Mouse (Mus musculus) spleen, postnatal 36 days (tissue): ENCODE data around the gene Smim7.

Experiments used
- DNase-seq, 2 experiments: peaks; one replicate each; pipeline ENCODE4 v3.0.0; 2022; ENCODE audit warnings: low spot score in 2 of 2, mixed read lengths in 1 of 2

Gene Smim7

GRCm38 (mm10) chr8:72570633-72571610 is at the start of gene Smim7:
TSS of gene Smim7 (minus strand) at chr8:72571088.
- DNase-seq = peak; percentile 97 to 98

- DNase-seq = peak; percentile 17 to 32
These were observed 19.3 kb upstream of the Smim7 start for GRCm38 (mm10) chr8:72590198-72590597.

DNA sequence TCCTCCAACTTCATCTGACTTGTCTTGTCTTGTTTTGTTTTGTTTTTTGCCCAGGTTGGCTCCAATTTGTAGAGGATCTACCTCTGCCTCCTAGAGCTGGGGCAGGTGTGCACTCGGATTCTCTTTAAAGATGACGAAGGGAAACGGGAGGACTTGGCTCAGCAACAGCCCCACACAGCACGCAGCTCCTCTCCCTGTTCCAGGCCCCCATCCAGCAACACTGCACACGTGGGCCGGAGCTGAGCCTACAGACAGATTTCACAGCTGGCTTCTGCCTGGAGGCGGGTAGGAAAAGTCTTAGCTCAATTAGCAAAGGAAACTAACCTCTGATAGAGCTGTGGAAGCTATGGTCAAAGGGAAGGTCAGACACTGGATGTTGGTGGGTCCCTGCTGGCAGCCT is 18.4 kb upstream of the Smim7 start:
- DNase-seq = no peak

- no peak for DNase-seq
These were observed 18.0 kb upstream of the Smim7 start for GRCm38 (mm10) chr8:72588865-72589264.

DNA sequence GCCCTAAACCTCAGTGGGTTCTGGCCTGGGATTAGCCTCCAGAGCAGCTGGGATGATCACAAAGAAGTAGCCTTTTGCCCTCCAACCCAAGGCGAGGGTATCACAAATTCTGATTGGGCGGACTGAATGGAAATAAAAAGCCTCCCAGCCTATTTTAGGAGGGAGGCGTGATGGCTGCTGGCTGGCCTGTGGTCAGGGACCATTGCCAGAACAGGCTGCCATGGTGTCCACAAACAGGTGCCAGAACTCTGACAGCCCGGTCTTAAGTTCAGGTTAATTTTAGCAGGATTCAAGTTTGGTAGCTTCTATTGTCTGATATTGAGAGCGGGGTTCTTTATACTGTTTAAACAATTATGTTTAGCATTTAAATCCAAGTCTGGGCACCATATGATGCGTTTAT is 16.9 kb upstream of the Smim7 start:
- no peak for DNase-seq

DNA sequence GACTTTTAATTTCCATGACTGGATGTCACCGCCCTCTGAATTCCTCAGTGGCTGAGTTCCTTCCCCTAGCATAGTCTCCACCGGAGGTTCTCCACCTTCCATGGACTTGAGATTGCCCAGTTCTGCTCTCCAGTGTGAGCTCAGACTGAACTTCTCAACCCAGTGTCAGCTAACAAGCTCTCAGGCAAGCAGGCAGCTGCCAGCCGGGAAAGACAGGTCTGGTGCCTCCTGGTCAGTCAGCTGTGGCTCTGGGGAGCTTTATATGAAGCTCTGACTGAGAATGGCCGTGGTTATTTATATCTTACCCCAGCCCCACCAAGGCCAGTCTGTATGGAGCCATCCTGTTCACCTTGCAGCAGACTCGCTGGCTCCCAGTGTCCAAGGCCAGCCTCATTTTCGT is 13.5 kb upstream of the Smim7 start:
- no peak for DNase-seq

GRCm38 (mm10) chr8:72583056-72583771 is 12.3 kb upstream of the Smim7 start:
- DNase-seq = peak; percentile 59 to 67

DNA sequence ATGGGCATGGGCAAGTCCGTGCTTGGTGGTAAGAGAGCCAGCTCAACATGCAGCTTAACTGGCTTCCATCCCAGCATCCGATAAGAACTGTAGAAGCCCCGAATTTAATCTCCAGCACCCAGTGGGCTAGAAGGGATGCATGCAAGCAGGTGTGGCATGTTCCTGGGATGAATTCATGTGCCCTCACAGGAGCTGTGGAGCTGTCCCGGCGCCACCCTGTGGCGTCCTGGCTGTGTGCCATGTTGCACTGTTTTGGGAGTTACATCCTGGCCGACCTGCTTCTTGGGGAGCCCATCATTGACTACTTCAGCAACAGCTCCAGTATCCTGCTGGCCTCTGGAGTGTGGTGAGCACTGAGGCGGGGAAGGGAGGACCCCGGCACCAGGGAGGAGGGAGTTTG is 8.5 kb upstream of the Smim7 start:
- no peak for DNase-seq

DNA sequence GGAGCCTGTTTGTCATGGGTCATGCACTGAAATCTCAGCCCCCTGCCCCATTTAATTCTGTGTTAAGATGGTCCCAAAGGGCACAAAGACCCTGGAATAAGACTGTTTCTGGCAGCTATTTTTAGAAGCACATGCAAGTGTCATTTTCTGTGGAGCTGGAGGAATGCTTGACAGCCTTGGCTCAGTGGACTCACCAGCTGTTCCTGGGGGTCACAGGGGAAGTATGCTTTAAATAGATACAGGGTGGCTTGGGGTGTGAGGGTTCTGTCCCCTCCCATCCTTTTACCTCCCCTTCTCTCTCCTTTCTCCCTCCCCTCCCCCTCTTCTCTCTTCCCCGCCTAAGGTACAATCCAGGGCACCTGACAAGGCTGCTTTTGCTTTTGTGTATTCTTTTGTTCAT is 7.1 kb upstream of the Smim7 start:
- DNase-seq = no peak

DNA sequence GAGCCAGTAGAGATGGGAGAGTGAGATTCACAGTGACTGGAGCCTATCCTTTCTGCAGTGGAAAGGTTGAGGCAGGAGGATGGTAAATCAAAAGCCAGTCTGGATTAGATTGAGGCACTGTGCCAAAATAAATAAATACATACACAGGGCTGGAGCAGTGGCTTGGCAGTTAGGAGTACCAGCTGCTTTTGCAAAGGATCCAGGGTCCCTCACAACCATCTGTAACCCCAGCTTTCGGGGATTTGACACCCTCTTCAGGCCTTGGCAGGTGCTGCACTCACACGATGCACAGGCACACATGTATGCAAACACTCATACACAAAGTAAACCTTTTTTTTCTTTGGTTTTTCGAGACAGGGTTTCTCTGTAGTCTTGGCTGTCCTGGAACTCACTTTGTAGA is 6.4 kb upstream of the Smim7 start:
- DNase-seq = no peak

- no peak for DNase-seq
These were observed 5.0 kb upstream of the Smim7 start for GRCm38 (mm10) chr8:72575915-72576314.

DNA sequence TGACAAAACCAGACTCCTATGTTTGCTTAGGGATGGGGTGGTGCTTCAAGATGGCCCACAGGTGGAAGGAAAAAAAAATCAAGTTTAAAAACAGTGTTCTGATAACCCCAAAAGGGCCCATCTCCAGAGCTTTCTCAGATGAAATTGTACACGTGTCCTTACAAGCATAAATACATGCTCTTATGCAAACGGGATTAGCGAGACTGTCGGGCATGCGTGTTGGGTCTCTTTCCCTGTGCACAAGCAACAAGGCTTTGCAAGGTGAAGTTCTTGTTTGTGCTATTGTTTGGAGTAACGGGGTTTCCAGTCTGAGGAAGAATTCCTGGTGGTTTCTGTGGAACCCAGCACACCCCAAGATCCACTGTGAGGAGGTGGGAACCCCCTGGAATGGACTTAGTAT is 2.6 kb upstream of the Smim7 start:
- DNase-seq = no peak

DNA sequence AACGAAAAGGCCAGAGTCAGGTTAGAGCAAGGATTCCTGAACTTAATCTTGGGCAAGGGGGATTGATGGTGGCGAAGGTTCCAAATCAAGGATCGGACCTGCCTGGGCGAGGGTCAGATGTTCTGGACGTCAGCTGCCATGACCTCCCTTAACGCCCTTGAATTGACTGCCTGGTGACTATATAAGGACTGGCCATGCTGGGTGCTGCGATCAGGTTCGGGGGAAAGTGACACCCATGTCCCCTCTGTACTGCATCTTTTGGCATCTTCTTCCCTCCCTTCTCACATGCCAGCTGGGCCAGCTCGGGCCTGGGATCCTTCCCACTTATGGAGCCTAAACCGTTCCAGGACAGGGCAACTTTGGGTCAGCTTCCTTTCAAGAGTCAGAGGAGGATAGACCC is 1.6 kb upstream of the Smim7 start:
- no peak for DNase-seq

DNA sequence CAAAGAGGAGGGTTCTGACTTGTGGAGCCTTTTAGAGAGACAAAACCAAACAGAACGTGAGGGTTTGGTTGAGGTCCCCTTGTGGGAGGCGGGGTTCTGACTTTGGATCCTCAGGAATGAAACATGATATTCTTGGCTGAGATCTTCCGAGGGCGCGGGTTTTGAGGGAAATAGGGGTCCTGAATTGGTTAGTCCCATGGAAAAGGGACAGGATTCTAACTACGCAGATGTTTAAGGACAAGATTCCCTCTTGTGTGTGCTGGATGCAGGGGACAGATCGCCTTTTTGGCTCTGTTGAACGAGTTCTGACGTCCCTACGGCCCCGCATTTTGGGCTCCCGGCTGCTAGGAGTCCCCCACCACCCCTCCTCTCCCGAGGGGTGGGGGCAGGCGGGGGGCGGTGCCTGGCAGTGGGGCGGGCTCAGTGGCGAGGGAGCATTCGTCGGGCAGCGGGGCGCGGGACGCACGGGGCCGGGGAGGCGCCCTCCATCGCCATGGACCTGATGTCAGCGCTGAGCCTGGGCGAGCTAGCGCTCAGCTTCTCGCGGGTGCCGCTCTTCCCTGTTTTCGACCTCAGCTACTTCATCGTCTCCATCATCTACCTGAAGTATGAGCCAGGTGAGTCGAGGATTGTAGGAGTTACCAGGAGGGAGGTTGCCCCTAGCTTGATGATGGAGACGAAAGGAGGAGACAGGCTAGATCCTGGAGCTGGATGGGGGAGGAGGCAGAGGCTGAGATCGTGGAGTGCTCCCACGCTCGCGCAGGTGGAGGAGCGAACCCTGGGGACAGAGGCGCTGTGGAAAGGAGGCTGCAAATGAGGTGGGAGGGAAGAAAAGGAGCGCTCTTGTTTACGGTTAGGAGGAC is 954 bp upstream of the Smim7 start, which contains the start of gene Tmem38a:
Gene Tmem38a, plus strand, starts transcription at position 445 of the 863 bp plus-strand sequence.
- DNase-seq = peak; percentile 50 to 56

GRCm38 (mm10) chr8:72565970-72566369 is 4.9 kb downstream of the Smim7 start:
- no peak for DNase-seq

- DNase-seq = no peak
These were observed 9.7 kb downstream of the Smim7 start for GRCm38 (mm10) chr8:72561111-72561689.

GRCm38 (mm10) chr8:72555770-72556169 is 15.1 kb downstream of the Smim7 start:
- no peak for DNase-seq

DNA sequence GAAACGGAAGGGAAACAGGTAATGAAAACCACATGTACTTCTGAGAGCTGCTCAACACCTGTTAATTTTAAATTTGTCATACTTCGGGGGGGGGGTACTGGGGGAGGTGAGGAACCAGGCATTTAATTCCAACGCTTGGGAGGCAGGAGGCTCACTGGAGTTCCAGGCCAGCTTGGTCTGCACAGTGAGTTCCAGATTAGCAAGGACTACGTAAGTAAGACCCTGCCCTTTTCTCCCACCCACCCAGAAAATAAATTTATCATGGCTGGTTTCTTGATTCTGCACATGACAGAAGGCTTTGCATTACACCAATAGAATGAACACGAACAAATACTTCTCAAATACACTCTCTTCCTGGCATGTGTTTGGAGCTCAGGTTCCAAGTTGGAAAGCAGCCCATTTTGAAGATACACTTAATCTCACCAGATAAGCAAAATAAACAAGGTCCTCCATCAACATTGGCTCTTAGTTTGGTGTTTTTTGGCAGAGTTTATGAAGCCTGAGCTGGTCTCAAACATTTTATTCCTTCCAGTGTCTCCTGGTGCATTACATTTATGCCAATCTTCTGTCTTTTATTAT is 21.5 kb downstream of the Smim7 start:
- no peak for DNase-seq

DNA sequence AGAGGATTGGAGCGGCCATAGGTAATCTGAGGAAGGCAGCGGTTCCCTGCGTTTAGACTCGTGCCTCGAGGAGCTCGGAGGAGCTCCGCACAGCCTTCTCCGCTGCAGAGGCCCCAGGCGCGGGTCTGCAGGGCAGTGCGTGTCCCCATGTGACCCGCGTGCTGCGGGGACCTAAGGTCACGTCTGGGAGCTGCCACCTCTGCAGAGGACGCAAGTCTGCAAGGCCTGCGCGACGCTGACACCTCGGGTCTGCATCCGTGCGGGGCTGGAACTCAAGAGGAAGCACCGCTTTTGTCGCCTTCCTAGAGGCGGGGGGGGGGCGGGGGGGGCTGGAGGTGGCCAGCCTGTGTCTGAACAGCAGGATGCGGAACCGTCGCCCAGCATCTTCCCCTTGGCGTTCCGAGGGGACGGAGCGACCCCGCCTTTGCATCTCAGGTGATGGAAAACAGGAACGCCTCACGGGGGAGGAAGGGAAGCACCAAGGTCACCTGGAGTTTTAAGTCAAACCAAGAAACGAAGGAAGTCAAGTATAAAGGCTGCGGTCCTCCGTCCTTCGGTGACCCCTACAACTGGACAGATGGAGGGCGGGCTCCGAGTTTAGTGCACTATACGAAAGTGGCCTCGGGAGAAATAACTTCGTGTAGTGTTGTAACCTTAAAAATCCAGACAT is 22.1 kb downstream of the Smim7 start:
- DNase-seq = peak in 1 of 2 experiments; percentile 37
